In genomic region chr12:49084505-49084904, GRCm38 (mm10) we compare ENCODE assay signal across 14 mouse cellular contexts.
"Had no signal": no experiment of that assay in that cellular context is flagged by ENCODE, and none has a peak within 500 bp of the region (broad histone marks: within the 10 kb centered on the region; RNA-seq: fewer than 3 reads in every experiment).

No protein-coding gene starts in this region.

- DNase-seq: lung, adult 18-20 months; lung, embryonic 14.5 days; lung, postnatal 10 days; lung, postnatal 4 days; midbrain, embryonic 14.5 days; right cerebral cortex, postnatal 14 days; thymus, adult 2 months; thymus, postnatal 25 days; thymus, postnatal 4 days had no signal

- H3K27me3 ChIP-seq: midbrain, embryonic 12.5 days; neural tube, embryonic 12.5 days; stomach, embryonic 15.5 days had no signal

- H3K27ac ChIP-seq: midbrain, embryonic 10.5 days; midbrain, embryonic 12.5 days; neural tube, embryonic 12.5 days; stomach, embryonic 15.5 days; stomach, postnatal 0 days had no signal

- H3K4me3 ChIP-seq: midbrain, embryonic 10.5 days; midbrain, embryonic 12.5 days; neural tube, embryonic 12.5 days; stomach, embryonic 15.5 days had no signal

- H3K9me3 ChIP-seq: midbrain, embryonic 10.5 days; midbrain, embryonic 12.5 days; neural tube, embryonic 12.5 days; stomach, embryonic 15.5 days had no signal

- H3K9ac ChIP-seq: lung, embryonic 14.5 days; midbrain, embryonic 12.5 days; neural tube, embryonic 12.5 days; stomach, embryonic 15.5 days had no signal

- H3K4me2 ChIP-seq: lung, embryonic 14.5 days; midbrain, embryonic 12.5 days; neural tube, embryonic 12.5 days; stomach, embryonic 15.5 days had no signal

- H3K36me3 ChIP-seq: midbrain, embryonic 10.5 days; midbrain, embryonic 12.5 days; neural tube, embryonic 12.5 days; stomach, embryonic 15.5 days had no signal

- H3K4me1 ChIP-seq: midbrain, embryonic 10.5 days; midbrain, embryonic 12.5 days; neural tube, embryonic 12.5 days; stomach, embryonic 15.5 days had no signal
